Mouse (Mus musculus) CD4-positive, CD25-positive, alpha-beta regulatory T cell, adult 4 months (primary cell): ENCODE measurements around the gene Tmprss13. TPM values are rescaled to one million over a fixed set of nuclear protein-coding genes. Genes with fewer than 3 reads are reported as not detected.
A peak's percentile ranks its signal among the peaks of the same experiment; 100 is the strongest.

Experiments
- ATAC-seq: one replicate; pipeline ENCODE4 v1.8.0; 2017
- polyA plus RNA-seq, 2 experiments: library from polyadenylated mRNA; unstranded; fragments of 100-300 nt; shearing (Covaris generic); gene quantifications; one replicate each; pipeline ENCODE4 v1.2.1; 2017

The Tmprss13 gene
- polyA plus RNA-seq, 2 experiments from 2014 or later = 5.2 to 7.1 TPM

DNA sequence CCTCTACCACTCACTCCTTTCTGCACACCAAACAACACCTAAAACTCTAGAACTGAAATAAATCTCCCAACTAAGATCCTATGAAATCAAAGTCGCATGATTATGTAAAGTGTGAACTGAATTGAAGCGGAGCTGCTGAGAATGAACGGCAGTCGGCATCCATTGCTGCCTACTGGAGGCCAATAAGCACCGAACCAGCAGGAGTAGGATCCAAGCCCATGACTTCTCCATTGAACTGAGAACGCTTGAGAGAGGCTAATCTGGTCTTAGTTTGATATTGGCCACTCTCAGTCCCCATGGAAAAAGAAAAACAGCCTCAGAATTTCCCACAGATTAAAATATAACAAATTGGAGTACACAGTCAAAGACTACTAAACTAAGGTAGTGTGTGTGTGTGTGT lies 65.0 kb downstream of the Tmprss13 start:
- no peak for ATAC-seq

DNA sequence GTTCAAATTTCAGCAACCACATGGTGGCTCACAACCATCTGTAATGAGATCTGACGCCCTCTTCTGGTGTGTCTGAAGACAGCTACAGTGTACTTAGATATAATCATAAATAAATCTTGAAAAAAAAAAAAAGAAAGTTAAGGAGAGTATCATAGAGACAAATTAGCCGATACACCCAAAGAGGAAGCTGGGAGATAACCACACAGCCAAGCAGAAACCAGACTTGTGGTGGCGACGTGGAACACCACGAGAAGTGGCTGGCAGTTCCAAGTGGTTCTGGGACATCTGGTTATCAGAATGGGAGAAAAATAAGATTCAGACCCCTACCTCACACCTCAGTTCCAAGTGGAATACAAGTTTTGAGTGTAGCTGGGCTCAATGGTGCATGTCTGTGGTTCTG lies 67.8 kb downstream of the Tmprss13 start:
- no peak for ATAC-seq

DNA sequence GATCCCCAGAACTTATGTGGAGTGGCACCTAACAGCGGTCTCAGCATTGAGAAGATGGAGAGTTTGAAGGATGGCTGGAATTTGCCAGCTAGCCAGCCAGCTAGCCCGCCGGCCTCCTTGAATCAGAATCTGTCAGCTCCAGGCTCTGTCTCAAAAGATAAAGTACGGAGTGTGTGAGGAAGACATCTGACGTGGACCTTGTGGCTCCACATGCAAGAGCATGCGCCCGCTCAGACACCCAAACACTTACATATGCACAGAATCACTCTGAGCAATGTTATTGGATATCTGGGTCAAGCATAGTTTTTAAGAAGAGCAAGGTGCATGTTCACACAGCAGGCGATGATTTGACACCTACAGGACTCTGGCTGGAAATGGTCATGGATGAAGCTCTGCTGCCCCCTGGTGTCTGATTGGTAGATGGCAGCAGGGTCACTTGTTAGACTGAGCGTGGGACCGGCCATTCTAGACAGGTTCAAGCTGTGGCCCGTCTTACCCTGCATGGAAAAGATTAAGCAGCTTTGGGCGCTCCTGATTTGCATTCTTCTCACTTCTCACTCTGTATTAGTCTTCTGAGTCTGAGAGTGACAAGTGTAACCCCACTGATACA lies 69.6 kb downstream of the Tmprss13 start:
- ATAC-seq = peak; percentile 69

DNA sequence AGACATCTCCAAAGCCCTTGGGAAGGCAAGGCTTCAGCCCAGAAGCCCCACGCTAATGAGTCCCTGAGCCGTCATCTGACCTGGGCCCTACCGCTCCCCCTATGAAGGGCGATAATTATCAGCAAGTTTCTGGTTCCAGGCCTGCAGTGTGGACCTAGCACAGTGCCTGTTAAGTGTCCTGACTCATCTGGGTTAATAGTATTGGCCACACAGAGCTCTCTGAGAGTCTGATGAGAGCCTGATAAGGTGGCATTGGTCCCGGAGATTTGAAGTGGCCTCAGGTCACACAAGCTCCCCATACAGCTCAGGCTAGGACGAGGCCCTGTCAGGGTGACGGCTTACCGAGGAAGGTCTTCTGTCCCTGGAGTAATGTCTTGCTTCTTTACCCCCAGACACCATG lies 70.7 kb downstream of the Tmprss13 start:
- no peak for ATAC-seq

DNA sequence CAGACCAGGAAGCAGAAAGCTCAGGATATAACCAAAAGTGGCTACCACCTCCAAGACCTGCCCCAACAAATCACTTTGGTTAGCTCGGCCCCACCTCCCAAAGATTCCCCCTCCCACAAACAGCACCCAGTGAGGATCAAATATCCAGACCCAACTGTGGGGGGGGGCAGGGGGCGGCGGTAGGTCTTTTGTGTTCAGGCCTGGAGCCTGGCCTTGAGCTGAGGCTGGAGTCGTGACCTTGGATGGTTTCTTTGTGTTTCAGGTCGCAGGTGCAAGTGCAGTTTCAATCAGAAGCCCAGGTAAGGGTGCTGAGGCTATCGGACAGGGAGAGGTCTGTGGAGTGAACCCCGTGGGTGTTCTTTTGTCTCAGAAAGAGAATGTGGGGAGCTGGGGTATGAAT lies 72.4 kb downstream of the Tmprss13 start:
- ATAC-seq = no peak

DNA sequence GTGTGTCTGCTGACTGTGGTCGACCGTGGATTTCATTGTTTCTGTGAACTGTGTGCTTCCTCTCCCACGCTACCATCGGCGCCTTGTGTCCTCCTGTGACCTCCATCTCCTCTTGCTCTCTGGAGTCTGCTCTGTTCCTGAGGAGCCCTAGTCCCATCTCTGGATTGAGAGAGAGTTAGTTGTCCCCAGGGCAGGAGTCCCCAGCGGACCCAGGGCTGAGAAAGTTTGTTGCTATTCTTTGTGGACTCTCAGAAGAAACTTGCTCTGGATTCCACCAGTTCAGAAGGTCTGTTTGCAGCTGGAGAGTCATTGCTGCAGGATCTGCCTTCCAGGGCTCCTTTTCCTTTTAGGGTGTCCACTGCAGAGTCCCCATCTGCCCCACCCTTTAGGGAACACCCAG lies 76.3 kb downstream of the Tmprss13 start:
- no peak for ATAC-seq

DNA sequence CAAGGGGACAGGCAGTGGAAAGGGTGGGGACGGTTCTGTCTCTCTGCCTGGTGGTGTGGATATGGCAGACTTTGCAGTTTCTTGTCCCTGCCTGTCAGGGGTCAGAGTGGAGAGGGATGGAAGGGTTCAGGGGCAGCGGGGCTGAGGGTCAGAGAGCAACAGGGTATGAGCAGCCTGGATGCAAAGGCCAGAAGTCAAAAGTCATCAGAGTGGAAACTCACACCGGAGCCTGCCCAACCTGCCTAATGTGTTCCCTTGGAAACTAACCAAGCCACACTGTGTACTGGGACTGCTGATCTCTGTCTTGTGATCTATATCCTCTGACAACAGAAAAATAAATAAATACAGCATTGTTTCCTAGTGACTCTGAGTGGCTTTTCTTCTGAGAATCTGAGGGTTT lies 76.9 kb downstream of the Tmprss13 start:
- ATAC-seq = no peak

Other genes starting within 250 kb of the Tmprss13 start
- gene Jaml, start 239.9 kb upstream of the Tmprss13 start, polyA plus RNA-seq = 1 to 10 TPM; 3.8 to 5.3 TPM
- under 1 TPM; 0.30 to 0.39 TPM for gene Scn2b, start 201.3 kb upstream of the Tmprss13 start, polyA plus RNA-seq
- under 1 TPM in 1 of 2 experiments, not detected in 1; 0.07 TPM for gene Scn4b, start 180.7 kb upstream of the Tmprss13 start, polyA plus RNA-seq
- gene BC049352, start 137.1 kb upstream of the Tmprss13 start, polyA plus RNA-seq = 1 to 10 TPM; 2.5 to 3.2 TPM
- gene Tmprss4, start 115.0 kb upstream of the Tmprss13 start, polyA plus RNA-seq = not detected
- gene Il10ra, start 50.0 kb upstream of the Tmprss13 start, polyA plus RNA-seq = 10 to 100 TPM; 38.8 to 66.0 TPM
- not detected for gene Fxyd6, start 51.1 kb downstream of the Tmprss13 start, polyA plus RNA-seq
- not detected for gene Fxyd2, start 80.6 kb downstream of the Tmprss13 start, polyA plus RNA-seq
- gene Dscaml1, start 107.5 kb downstream of the Tmprss13 start, polyA plus RNA-seq = not detected